Mouse (Mus musculus): ENCODE measurements around the gene Tcp11. TPM values are rescaled to one million over a fixed set of nuclear protein-coding genes. Genes with fewer than 3 reads are reported as not detected.

Tcp11 gene
- polyA plus RNA-seq, 1 experiment = not detected

DNA sequence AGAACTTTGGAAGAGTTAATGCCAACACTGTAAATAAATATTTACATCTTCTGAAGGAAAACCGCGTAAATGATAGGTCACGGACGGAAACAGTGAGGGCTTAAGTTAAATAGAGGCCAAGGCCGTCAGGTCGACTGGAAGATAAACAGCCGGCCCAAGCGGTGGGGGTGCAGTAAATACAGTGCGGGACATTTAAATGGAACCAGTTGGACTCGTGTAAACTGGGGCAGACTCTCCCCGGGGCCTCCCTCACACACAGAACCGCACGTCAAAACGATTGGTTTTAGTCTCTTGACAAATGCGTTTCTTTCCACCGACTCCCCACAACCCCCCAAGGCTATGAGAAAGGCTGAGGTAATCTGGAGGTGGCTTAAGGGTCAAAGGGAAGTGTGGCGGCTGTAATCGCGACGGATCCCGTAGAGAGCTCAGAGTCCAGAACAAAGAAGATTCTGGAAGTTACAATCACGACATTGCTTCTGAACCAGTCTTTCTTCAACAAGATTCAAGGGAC, 4.0 kb upstream of the Tcp11 start:
- Histone ChIP-seq H3K4me3 (ENCODE audit: insufficient read depth, poor library complexity, severe bottlenecking) (no peak overlapping the region), H3K79me3 (ENCODE audit: low read depth) (no peaks in the 10 kb centered on the region), H3K27me3 (ENCODE audit: control insufficient read depth, insufficient read depth, insufficient read length) (peaks cover 21% of the 10 kb centered on the region), H3K36me3 (ENCODE audit: control insufficient read depth, insufficient read depth) (no peaks in the 10 kb centered on the region), H3ac (ENCODE audit: control insufficient read depth, insufficient read length, low read depth) (no peak overlapping the region), H3K79me2 (ENCODE audit: control insufficient read depth, insufficient read depth) (no peaks in the 10 kb centered on the region)
- TF ChIP-seq CTCF (IDR thresholded peaks at IDR 0.05; ENCODE audit: control insufficient read depth, insufficient read depth, insufficient read length) = no peak
- no peak for TF ChIP-seq MYOD1 (IDR thresholded peaks at IDR 0.05; ENCODE audit: control insufficient read depth, insufficient read length, low read depth)

- Histone ChIP-seq H3K79me3 (ENCODE audit: low read depth) (no peaks in the 10 kb centered on the region), H3K4me3 (ENCODE audit: insufficient read depth, poor library complexity, severe bottlenecking) (no peak overlapping the region), H3K36me3 (ENCODE audit: control insufficient read depth, insufficient read depth) (no peaks in the 10 kb centered on the region), H3K27me3 (ENCODE audit: control insufficient read depth, insufficient read depth, insufficient read length) (peaks cover 31% of the 10 kb centered on the region), H3K79me2 (ENCODE audit: control insufficient read depth, insufficient read depth) (no peaks in the 10 kb centered on the region), H3ac (ENCODE audit: control insufficient read depth, insufficient read length, low read depth) (no peak overlapping the region)
- no peak for TF ChIP-seq MAX (IDR thresholded peaks at IDR 0.05)
- no peak for TF ChIP-seq MYOD1 (IDR thresholded peaks at IDR 0.05; ENCODE audit: control insufficient read depth, insufficient read length, low read depth)
Measured at GRCm38 (mm10) chr17:28082863-28083262, 2.4 kb upstream of the Tcp11 start.

DNA sequence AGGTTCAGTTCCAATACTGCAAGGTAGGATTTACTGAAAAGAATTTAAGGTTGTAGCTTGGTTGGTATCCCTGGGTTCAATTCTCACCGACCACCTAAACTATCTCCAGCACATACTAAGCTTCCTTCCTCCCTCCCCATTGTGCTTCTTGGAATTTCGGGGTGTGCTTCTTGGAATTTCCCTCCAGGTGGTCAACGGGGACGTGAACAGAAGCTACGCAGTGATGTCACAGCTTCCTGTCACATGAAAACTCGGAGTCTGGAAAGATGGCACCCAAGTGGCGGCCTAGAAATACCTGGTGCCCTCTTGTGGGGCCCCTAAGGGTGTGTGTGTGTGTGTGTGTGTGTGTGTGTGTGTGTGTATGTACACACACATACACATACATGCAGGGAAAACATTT, 1.4 kb upstream of the Tcp11 start:
- no peak overlapping the region for H3ac ChIP-seq (ENCODE audit: control insufficient read depth, insufficient read length, low read depth)
- peaks cover 37% of the 10 kb centered on the region for H3K27me3 ChIP-seq (ENCODE audit: control insufficient read depth, insufficient read depth, insufficient read length)
- TF ChIP-seq USF1 (IDR thresholded peaks at IDR 0.05; ENCODE audit: low read depth) (no peak), MAX (IDR thresholded peaks at IDR 0.05) (no peak), MYOG (IDR thresholded peaks at IDR 0.05; ENCODE audit: control insufficient read depth, extremely low read depth, insufficient read length) (no peak), MYOD1 (IDR thresholded peaks at IDR 0.05; ENCODE audit: control insufficient read depth, insufficient read length, low read depth) (no peak), CEBPB (IDR thresholded peaks at IDR 0.05; ENCODE audit: low read depth) (no peak), CTCF (IDR thresholded peaks at IDR 0.05; ENCODE audit: control insufficient read depth, insufficient read depth, insufficient read length) (no peak), FOSL1 (IDR thresholded peaks at IDR 0.05; ENCODE audit: insufficient read depth, low read length, poor library complexity, severe bottlenecking) (no peak)
- H3K4me3 ChIP-seq (ENCODE audit: insufficient read depth, poor library complexity, severe bottlenecking) = no peak overlapping the region
- H3K79me3 ChIP-seq (ENCODE audit: low read depth) = no peaks in the 10 kb centered on the region
- no peaks in the 10 kb centered on the region for H3K79me2 ChIP-seq (ENCODE audit: control insufficient read depth, insufficient read depth)
- no peaks in the 10 kb centered on the region for H3K36me3 ChIP-seq (ENCODE audit: control insufficient read depth, insufficient read depth)

DNA sequence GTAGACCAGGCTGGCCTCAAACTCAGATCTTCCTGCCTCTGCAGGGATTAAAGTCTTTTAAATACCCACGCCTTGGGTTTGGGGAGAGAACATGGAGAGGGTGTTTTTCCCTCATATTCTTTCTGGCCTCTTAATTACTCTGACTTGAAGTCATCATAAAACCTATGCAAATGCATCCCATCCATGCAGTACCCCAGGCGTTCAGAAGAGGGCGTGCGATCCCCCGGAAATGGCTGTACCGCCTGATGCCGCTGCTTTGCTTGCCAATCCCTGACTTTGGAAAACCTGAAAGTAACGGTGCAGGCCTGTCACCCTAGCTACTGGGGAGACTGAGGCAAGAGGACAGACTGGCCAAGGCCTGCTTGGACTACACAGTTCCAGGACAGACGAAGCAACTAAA, 946 bp upstream of the Tcp11 start:
- peaks cover 37% of the 10 kb centered on the region for H3K27me3 ChIP-seq (ENCODE audit: control insufficient read depth, insufficient read depth, insufficient read length)
- H3K36me3 ChIP-seq (ENCODE audit: control insufficient read depth, insufficient read depth) = no peaks in the 10 kb centered on the region
- no peak overlapping the region for H3ac ChIP-seq (ENCODE audit: control insufficient read depth, insufficient read length, low read depth)
- H3K79me2 ChIP-seq (ENCODE audit: control insufficient read depth, insufficient read depth) = no peaks in the 10 kb centered on the region
- H3K79me3 ChIP-seq (ENCODE audit: low read depth) = no peaks in the 10 kb centered on the region
- no peak for TF ChIP-seq MAX (IDR thresholded peaks at IDR 0.05)
- TF ChIP-seq CTCF (IDR thresholded peaks at IDR 0.05; ENCODE audit: control insufficient read depth, insufficient read depth, insufficient read length) = no peak
- TF ChIP-seq FOSL1 (IDR thresholded peaks at IDR 0.05; ENCODE audit: insufficient read depth, low read length, poor library complexity, severe bottlenecking) = no peak
- no peak for TF ChIP-seq CEBPB (IDR thresholded peaks at IDR 0.05; ENCODE audit: low read depth)
- TF ChIP-seq USF1 (IDR thresholded peaks at IDR 0.05; ENCODE audit: low read depth) = no peak
- no peak for TF ChIP-seq MYOD1 (IDR thresholded peaks at IDR 0.05; ENCODE audit: control insufficient read depth, insufficient read length, low read depth)
- TF ChIP-seq MYOG (IDR thresholded peaks at IDR 0.05; ENCODE audit: control insufficient read depth, extremely low read depth, insufficient read length) = no peak
- no peak overlapping the region for H3K4me3 ChIP-seq (ENCODE audit: insufficient read depth, poor library complexity, severe bottlenecking)

GRCm38 (mm10) chr17:28080817-28081165, 352 bp upstream of the Tcp11 start:
- Histone ChIP-seq H3K27me3 (ENCODE audit: control insufficient read depth, insufficient read depth, insufficient read length) (peaks cover 40% of the 10 kb centered on the region), H3K4me3 (ENCODE audit: insufficient read depth, poor library complexity, severe bottlenecking) (no peak overlapping the region)
- TF ChIP-seq MAX (IDR thresholded peaks at IDR 0.05) (no peak), MYOG (IDR thresholded peaks at IDR 0.05; ENCODE audit: control insufficient read depth, extremely low read depth, insufficient read length) (no peak), MYOD1 (IDR thresholded peaks at IDR 0.05; ENCODE audit: control insufficient read depth, insufficient read length, low read depth) (no peak), CEBPB (IDR thresholded peaks at IDR 0.05; ENCODE audit: low read depth) (no peak), FOSL1 (IDR thresholded peaks at IDR 0.05; ENCODE audit: insufficient read depth, low read length, poor library complexity, severe bottlenecking) (no peak), USF1 (IDR thresholded peaks at IDR 0.05; ENCODE audit: low read depth) (no peak), CTCF (IDR thresholded peaks at IDR 0.05; ENCODE audit: control insufficient read depth, insufficient read depth, insufficient read length) (no peak)

DNA sequence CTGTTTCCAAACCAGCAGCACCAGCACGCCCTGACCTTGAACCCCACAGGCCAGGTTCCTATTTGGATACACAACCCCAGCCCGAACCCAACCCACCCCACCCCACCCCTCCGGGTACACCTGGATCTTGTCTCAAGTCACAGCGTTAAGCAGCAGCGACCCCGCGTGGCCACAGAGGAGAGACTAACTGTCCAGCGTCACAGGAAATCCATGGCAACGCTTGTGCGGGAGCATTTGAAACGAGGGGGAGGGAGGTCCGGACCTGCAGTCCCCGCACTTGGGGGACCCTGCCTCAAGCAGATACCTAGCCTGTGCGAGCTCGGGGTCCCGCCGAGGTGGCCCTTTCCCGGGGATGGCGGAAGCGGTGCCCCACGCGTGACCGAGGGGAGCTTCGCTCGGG, 821 bp downstream of the Tcp11 start:
- H3K36me3 ChIP-seq (ENCODE audit: control insufficient read depth, insufficient read depth) = no peaks in the 10 kb centered on the region
- H3K27me3 ChIP-seq (ENCODE audit: control insufficient read depth, insufficient read depth, insufficient read length) = peaks cover 49% of the 10 kb centered on the region
- no peak overlapping the region for H3K4me3 ChIP-seq (ENCODE audit: insufficient read depth, poor library complexity, severe bottlenecking)
- H3ac ChIP-seq (ENCODE audit: control insufficient read depth, insufficient read length, low read depth) = peak overlapping the region; percentile 22
- TF ChIP-seq CTCF (IDR thresholded peaks at IDR 0.05; ENCODE audit: control insufficient read depth, insufficient read depth, insufficient read length) (peak; percentile 71), FOSL1 (IDR thresholded peaks at IDR 0.05; ENCODE audit: insufficient read depth, low read length, poor library complexity, severe bottlenecking) (no peak), MAX (IDR thresholded peaks at IDR 0.05) (no peak)
- no peaks in the 10 kb centered on the region for H3K79me2 ChIP-seq (ENCODE audit: control insufficient read depth, insufficient read depth)
- no peaks in the 10 kb centered on the region for H3K79me3 ChIP-seq (ENCODE audit: low read depth)

More at GRCm38 (mm10) chr17:28080817-28081165, 352 bp upstream of the Tcp11 start:
- Histone ChIP-seq H3ac (ENCODE audit: control insufficient read depth, insufficient read length, low read depth) (no peak overlapping the region), H3K79me2 (ENCODE audit: control insufficient read depth, insufficient read depth) (no peaks in the 10 kb centered on the region), H3K79me3 (ENCODE audit: low read depth) (no peaks in the 10 kb centered on the region), H3K36me3 (ENCODE audit: control insufficient read depth, insufficient read depth) (no peaks in the 10 kb centered on the region)

All from C2C12 (cell line).